Mouse (Mus musculus) cerebellum, postnatal 10 days (tissue): ENCODE measurements around the gene Ccdc54.
A peak's percentile ranks its signal among the peaks of the same experiment; 100 is the strongest.

Source experiments
- DNase-seq, 2 experiments: peaks; one replicate each; pipeline ENCODE4 v3.0.0; 2021; ENCODE audit warnings: mixed read lengths in 2 of 2

Gene Ccdc54

DNA sequence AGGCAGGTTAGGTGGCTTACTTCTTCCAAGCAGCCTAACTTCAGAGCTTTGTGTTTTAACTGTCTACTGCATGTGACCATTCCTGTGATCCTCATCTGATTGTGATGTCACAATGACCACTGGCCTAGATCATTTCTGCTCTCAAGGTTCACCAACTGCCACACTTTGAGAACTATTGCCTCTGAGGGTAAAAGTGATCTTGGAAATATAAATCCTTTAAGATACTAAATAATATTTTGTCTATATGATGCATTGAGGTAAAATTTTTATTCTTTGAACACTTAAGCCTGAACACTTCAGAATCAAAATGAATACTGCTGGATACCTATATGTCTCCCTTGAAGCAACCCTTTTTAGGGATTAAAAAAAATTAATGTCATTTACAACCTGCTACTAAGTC is at the start of gene Ccdc54:
Ccdc54 (minus strand) TSS at position 101 of the 400 bp plus-strand sequence.
- DNase-seq = no peak

- DNase-seq = no peak
Observed at GRCm38 (mm10) chr16:50632585-50632984, 41.6 kb upstream of the Ccdc54 start.

DNA sequence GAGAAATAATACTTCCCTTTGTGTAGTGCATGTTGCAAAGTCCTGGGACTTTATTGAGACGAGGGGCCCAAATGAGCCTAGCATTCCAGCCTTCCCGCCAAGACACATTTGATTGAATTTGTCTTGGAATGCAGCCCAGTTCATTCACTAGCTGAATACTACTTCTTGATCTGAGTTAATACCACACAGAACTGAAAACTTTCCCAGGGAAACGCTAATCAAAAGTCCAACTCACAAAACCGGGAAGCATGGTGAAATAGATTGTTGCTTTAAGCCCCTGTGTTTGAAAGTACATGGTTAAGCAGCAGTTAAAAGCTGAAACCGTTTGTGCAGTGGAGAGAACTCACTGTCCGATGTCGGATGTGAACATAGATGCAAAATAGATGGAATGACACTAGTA is 24.6 kb upstream of the Ccdc54 start:
- DNase-seq = peak; percentile 6 to 8

DNA sequence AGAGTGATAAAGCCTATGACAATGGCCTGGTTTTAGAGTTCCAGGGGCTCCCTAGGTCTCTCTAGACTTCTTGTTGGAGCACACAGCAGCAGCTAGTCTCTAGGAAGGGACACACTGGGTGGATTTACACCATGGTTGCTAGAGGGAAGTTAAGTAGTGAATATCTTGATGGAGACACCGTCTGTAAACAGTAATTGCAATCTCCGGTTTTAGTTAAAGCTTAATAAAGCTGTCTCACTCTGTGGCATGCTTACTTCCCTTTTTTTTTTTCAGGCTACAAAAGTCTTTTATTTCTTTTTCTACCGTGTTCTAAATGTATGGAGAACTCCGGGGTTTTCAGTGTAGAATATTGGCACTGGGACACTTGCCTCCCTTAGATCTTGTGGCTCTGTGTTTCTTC is 22.0 kb upstream of the Ccdc54 start:
- DNase-seq = no peak

- no peak for DNase-seq
Observed at GRCm38 (mm10) chr16:50610580-50610979, 19.6 kb upstream of the Ccdc54 start.

GRCm38 (mm10) chr16:50607776-50608562 is 17.0 kb upstream of the Ccdc54 start:
- no peak for DNase-seq

DNA sequence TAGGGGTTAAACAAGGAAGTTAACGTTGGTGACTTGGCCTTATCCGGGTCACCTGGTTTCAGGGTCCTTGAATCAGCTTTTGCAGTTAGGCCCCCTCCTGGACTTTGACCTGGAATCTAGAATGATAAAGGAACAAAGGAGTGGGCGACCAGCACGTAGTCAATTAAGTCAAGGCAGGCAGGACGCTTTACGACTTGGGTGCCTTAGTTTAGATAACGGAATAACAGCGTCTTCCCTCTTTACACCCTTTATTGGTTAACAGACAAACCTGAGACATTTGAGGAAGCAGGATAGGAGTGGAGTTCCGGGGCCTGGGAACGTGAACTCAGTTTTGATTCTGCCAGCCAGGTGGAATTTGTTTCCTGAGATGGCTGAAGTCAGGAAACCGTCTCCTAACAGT is 13.9 kb upstream of the Ccdc54 start:
- no peak for DNase-seq

DNA sequence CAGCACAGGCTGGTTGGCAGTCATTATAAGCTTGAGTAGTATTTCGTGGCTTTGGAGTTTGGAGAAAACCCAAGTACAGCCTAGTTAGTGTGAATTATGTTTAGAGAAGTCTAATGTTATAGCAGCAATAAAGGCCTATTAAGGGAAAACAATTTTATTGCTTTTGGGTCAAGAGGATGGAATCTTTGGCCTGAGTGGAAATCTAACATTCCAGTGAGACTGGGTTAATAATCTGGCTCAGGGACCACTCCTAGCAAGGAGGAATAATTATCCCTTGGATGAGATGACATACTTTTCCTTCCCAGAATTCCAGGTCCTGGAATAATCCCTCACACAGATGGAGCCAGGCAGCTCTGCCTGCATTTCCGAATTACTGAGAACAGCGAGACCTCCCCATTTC is 11.0 kb upstream of the Ccdc54 start:
- DNase-seq = no peak

- no peak for DNase-seq
Observed at GRCm38 (mm10) chr16:50600665-50601064, 9.7 kb upstream of the Ccdc54 start.

DNA sequence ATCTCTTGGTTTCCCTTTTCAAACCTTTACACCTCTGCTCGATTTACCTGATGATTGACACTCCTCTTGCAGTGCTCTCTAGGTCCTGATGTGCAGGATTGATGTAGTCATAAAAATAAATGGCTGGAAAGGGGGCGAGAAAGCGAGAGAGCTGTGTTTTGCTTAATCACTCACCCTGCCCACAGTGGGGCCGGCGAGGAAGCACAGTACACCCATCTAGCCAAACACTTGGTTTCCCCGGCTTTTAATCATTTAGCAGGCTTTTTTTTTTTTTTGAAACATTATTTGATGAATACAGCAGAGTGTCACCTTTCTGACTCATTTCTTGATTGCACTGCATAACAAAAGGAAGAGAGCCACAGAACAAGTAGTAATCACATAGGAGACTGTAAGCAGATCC is 5.7 kb upstream of the Ccdc54 start:
- DNase-seq = no peak

- no peak for DNase-seq
Observed at GRCm38 (mm10) chr16:50596171-50596570, 5.2 kb upstream of the Ccdc54 start.

DNA sequence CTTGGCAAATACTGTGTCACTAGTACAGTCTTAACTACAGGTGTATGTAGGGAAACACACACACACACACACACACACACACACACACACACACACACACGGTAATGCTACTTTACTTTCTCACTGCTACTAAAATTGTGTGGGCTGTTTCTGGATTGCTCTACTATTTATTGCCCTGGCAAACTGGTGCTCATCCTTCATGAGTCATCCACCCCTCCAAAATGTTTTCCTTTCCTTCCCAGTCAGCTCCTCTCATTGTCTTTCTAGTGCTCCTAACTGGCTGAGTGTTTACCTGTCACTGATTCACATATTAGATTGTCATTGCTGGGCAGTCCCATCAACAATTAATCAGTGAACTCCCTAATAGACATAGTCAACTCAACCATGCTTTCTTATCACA is 3.9 kb upstream of the Ccdc54 start:
- no peak for DNase-seq

- no peak for DNase-seq
Observed at GRCm38 (mm10) chr16:50593361-50593760, 2.4 kb upstream of the Ccdc54 start.

DNA sequence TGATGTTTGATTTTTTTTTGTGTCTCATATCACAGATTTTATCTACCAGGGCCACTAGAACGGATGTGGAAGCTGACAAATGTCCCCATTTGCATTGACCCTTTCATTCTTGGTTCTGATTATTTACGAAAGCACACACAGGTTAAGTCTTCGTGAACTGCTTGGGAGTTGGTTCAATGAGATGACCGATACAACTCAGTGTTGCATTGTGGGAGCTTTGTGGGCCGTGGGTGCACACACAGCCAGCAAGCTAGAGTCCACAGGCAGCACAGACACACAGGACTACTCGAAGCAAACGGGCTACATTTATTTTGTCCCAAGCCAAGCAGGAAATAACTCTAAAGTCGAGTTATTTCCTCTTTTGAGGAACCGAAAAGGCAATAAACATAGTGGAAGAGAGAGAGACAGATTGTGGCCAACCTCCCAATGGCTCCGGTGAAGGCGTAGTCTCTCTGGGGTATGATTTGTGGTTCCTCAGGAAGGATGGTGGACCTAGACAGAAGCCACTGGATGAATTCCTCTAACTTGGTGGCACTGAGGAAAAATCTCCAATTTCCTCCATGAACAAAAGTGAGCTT is 1.3 kb downstream of the Ccdc54 start:
- no peak for DNase-seq

DNA sequence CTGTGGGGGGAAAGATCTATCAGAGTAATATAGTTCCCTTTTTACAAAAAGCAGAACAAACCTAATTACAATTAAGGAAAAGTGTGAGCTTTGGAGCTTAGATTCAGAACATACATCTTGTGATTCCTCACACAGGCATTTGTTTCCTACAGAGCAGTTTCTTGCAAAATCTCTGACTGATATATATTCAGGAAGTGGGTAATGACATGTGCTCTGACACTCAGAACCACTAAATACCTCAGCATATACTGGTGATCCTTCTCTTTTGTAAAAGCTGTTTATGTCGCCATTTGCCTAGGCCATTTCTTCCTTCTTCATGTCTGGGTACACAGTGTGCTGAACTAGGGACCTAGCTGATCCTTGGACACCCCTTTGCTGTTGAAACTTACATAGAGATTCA is 2.8 kb downstream of the Ccdc54 start:
- no peak for DNase-seq

- DNase-seq = no peak
Observed at GRCm38 (mm10) chr16:50587139-50587538, 3.8 kb downstream of the Ccdc54 start.

DNA sequence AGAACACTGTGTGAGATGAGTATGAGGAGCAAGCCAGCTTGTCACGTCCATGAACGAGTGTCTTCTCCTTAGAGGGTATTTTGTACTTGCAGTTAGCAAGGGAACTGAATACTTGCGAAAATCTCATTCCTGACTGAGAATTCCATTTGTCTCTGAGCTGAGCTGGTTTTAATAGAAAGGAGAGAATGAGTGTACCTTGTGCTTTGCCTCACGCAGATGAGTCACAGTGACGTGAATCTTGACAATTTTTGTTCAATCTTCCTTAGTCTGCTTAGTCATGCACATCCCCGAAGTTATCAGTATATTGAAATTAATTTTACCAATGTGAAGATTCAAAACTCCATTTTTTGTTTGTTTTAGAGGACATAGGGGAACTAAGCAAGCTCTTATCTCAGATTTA is 12.6 kb downstream of the Ccdc54 start:
- DNase-seq = no peak

GRCm38 (mm10) chr16:50572557-50572956 is 18.4 kb downstream of the Ccdc54 start:
- no peak for DNase-seq

DNA sequence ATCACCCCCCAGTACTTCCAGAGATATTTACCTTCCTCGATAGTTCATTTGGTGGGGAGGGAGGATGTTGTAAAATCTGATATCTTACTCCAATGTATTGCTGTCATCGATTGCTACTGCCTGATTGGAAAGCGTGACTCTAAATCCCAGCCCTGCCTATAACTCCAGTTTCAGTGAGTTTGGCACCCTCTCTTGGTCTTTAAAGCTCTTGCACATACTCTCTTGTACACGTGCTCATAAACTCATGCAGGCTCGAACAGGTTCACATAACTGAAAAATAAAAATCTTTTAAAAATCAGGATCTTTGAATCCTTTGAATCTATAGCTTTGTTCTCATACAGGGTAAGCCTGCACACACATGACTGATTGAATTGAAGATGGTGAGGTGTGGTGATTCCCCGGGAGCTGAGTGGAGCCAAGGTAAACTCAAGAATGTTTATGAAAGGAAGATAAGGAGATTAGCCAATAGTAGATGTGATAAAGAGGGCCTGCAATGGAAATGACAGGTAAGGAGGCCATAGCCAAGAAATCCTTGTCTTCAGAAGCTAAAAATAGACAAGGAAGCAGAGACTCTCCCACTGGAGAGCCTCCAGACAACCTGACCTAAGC is 31.7 kb downstream of the Ccdc54 start:
- DNase-seq = no peak

GRCm38 (mm10) chr16:50553828-50554227 is 37.1 kb downstream of the Ccdc54 start:
- DNase-seq = no peak

GRCm38 (mm10) chr16:50551871-50552528 is 39.0 kb downstream of the Ccdc54 start:
- no peak for DNase-seq

GRCm38 (mm10) chr16:50550927-50551326 is 40.0 kb downstream of the Ccdc54 start:
- DNase-seq = no peak

DNA sequence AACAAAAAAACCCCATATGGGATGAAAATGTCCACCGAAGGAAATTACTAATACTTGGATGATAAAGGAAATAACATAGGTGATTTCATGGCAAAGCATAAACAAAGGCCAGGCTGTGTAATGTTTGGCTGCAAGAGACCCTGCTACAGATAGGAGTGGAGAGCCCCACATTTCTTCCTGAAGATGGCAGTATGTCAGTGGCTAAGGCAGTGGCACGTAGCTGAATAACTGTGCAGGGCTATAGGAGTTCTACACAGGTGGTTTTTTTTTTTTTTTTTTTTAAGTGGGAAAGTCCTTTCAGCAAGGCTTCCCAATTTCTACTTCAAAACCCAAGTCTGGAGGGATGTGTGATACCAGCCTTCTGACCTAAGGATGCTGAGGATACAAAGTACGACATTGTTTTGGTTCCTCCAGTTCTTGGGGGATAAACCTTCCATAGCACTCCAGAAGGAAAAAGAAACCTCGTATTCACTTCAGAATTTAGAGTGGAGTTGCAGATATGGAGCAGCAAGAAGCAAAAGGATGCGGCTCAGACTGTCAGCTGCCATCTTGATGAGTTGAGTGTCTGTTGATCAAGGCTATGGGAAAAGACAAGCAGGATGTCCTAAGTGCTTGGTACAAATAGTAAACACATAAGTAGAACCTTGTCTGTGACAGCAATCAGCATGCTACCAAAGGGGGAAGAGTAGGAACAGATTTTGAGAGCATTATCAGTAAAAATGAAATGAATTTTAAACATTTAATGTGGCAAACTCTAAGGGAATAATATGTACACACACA is 48.2 kb downstream of the Ccdc54 start:
- DNase-seq = peak; percentile 40 to 47
